In genomic region chr9:56825476-56826213, GRCm38 (mm10) we compare ENCODE assay signal across 7 mouse cellular contexts. TPM values are rescaled to one million over a fixed set of nuclear protein-coding genes. Genes with fewer than 3 reads are reported as not detected.
DNase-seq lines count a peak whose midpoint lies in the region; ATAC-seq and TF ChIP-seq lines count a peak whose summit lies in the region.

No protein-coding gene starts in this region.

- no peak overlapping the region for H3K9ac ChIP-seq in liver, embryonic 11.5 days (ENCODE audit: low read depth, low read length)
- H3K9ac ChIP-seq in liver, embryonic 12.5 days, result no peak overlapping the region
- peak overlapping the region; percentile 45 for H3K9ac ChIP-seq in embryonic facial prominence, embryonic 14.5 days (ENCODE audit: low read depth, low read length)
- 0 out of 2 replicates have a peak overlapping the region, but pooled peaks have one; percentile 8 for H3K9ac ChIP-seq in intestine, embryonic 14.5 days (ENCODE audit: low read length)
- H3K9ac ChIP-seq in neural tube, embryonic 14.5 days (replicated peaks; ENCODE audit: low read depth, low read length), result peak overlapping the region; percentile 11; the same call in 1 of the 2 replicates
- H3K9ac ChIP-seq in lung, postnatal 0 days (replicated peaks; ENCODE audit: low read depth), result no peak overlapping the region

- no peak for ATAC-seq in liver, embryonic 11.5 days (replicated peaks; ENCODE audit: low FRiP score)
- no peak for ATAC-seq in liver, embryonic 12.5 days
- peak; percentile 71 for ATAC-seq in embryonic facial prominence, embryonic 14.5 days (ENCODE audit: low read depth)
- ATAC-seq in intestine, embryonic 14.5 days (replicated peaks; ENCODE audit: low FRiP score, low TSS enrichment, low read depth), result 0 out of 2 replicates have a peak, but pooled peaks have one; percentile 27
- ATAC-seq in neural tube, embryonic 14.5 days (ENCODE audit: low read depth), result peak; percentile 75
- ATAC-seq in lung, postnatal 0 days, result no peak

- no peaks in the 10 kb centered on the region for H3K9me3 ChIP-seq in liver, embryonic 11.5 days (ENCODE audit: control insufficient read depth, low read length)
- H3K9me3 ChIP-seq in liver, embryonic 12.5 days (replicated peaks), result no peaks in the 10 kb centered on the region
- H3K9me3 ChIP-seq in embryonic facial prominence, embryonic 14.5 days (ENCODE audit: control insufficient read depth, low read length), result no peaks in the 10 kb centered on the region
- H3K9me3 ChIP-seq in intestine, embryonic 14.5 days (ENCODE audit: control insufficient read depth, low read length), result no peaks in the 10 kb centered on the region
- H3K9me3 ChIP-seq in neural tube, embryonic 14.5 days (ENCODE audit: control insufficient read depth, low read length), result no peaks in the 10 kb centered on the region
- H3K9me3 ChIP-seq in lung, postnatal 0 days (ENCODE audit: low read length), result no peaks in the 10 kb centered on the region

- no peaks in the 10 kb centered on the region for H3K4me1 ChIP-seq in liver, embryonic 11.5 days (replicated peaks; ENCODE audit: control insufficient read depth, insufficient read depth, low read length)
- no peaks in the 10 kb centered on the region for H3K4me1 ChIP-seq in liver, embryonic 12.5 days
- H3K4me1 ChIP-seq in embryonic facial prominence, embryonic 14.5 days (ENCODE audit: control insufficient read depth, insufficient read depth, low read length), result peaks cover 14% of the 10 kb centered on the region; the same call in 1 of the 2 replicates
- 0 out of 2 replicates have a peak, but pooled peaks cover 7% of the 10 kb centered on the region for H3K4me1 ChIP-seq in intestine, embryonic 14.5 days (replicated peaks; ENCODE audit: control insufficient read depth, insufficient read depth, low read length)
- peaks cover 18% of the 10 kb centered on the region for H3K4me1 ChIP-seq in neural tube, embryonic 14.5 days (ENCODE audit: control insufficient read depth, insufficient read depth, low read length)
- no peaks in the 10 kb centered on the region for H3K4me1 ChIP-seq in lung, postnatal 0 days (ENCODE audit: insufficient read depth, low read depth, low read length)

- no peak overlapping the region for H3K4me3 ChIP-seq in liver, embryonic 11.5 days (ENCODE audit: low read depth, low read length)
- H3K4me3 ChIP-seq in liver, embryonic 12.5 days, result no peak overlapping the region
- peak overlapping the region; percentile 25 for H3K4me3 ChIP-seq in embryonic facial prominence, embryonic 14.5 days (ENCODE audit: low read depth, low read length)
- no peak overlapping the region for H3K4me3 ChIP-seq in intestine, embryonic 14.5 days (ENCODE audit: low read depth, low read length)
- no peak overlapping the region for H3K4me3 ChIP-seq in neural tube, embryonic 14.5 days (ENCODE audit: low read depth, low read length)
- no peak overlapping the region for H3K4me3 ChIP-seq in lung, postnatal 0 days (ENCODE audit: low read depth, low read length)

- H3K4me2 ChIP-seq in liver, embryonic 11.5 days, result peak overlapping the region; percentile 13
- no peak overlapping the region; the same call in 1 of the 2 replicates for H3K4me2 ChIP-seq in liver, embryonic 12.5 days
- peak overlapping the region; percentile 49 for H3K4me2 ChIP-seq in embryonic facial prominence, embryonic 14.5 days (ENCODE audit: low read depth, low read length)
- peak overlapping the region; percentile 43 for H3K4me2 ChIP-seq in intestine, embryonic 14.5 days (ENCODE audit: low read length)
- peak overlapping the region; percentile 45 for H3K4me2 ChIP-seq in neural tube, embryonic 14.5 days (ENCODE audit: low read depth, low read length)
- H3K4me2 ChIP-seq in lung, postnatal 0 days (replicated peaks; ENCODE audit: low read depth, low read length), result no peak overlapping the region

- WGBS in liver, embryonic 11.5 days, result 18% methylated on average over 21 of the region's 21 CpGs
- WGBS in liver, embryonic 12.5 days (ENCODE audit: insufficient replicate concordance), result 15% methylated on average over 21 of the region's 21 CpGs
- 12% methylated on average over 21 of the region's 21 CpGs for WGBS in embryonic facial prominence, embryonic 14.5 days
- 12% methylated on average over 21 of the region's 21 CpGs for WGBS in intestine, embryonic 14.5 days
- WGBS in neural tube, embryonic 14.5 days, result 9% methylated on average over 21 of the region's 21 CpGs
- 18% methylated on average over 21 of the region's 21 CpGs for WGBS in lung, postnatal 0 days

- no peak for TF ChIP-seq CTCF in lung, postnatal 0 days (IDR thresholded peaks at IDR 0.05)

- TF ChIP-seq EP300 in lung, postnatal 0 days (IDR thresholded peaks at IDR 0.05), result no peak

- H3K36me3 ChIP-seq in liver, embryonic 11.5 days (ENCODE audit: control insufficient read depth, insufficient read depth, low read length), result no peaks in the 10 kb centered on the region
- no peaks in the 10 kb centered on the region for H3K36me3 ChIP-seq in liver, embryonic 12.5 days
- no peaks in the 10 kb centered on the region for H3K36me3 ChIP-seq in embryonic facial prominence, embryonic 14.5 days (ENCODE audit: control insufficient read depth, insufficient read depth, low read length)
- H3K36me3 ChIP-seq in intestine, embryonic 14.5 days (ENCODE audit: control insufficient read depth, insufficient read depth, low read length), result no peaks in the 10 kb centered on the region
- no peaks in the 10 kb centered on the region for H3K36me3 ChIP-seq in neural tube, embryonic 14.5 days (ENCODE audit: control insufficient read depth, insufficient read depth, low read length)
- H3K36me3 ChIP-seq in lung, postnatal 0 days (ENCODE audit: insufficient read depth, low read length), result no peaks in the 10 kb centered on the region

- H3K27me3 ChIP-seq in liver, embryonic 11.5 days (replicated peaks; ENCODE audit: control insufficient read depth, insufficient read depth, low read length), result peaks cover 19% of the 10 kb centered on the region
- H3K27me3 ChIP-seq in liver, embryonic 12.5 days (replicated peaks), result peaks cover 45% of the 10 kb centered on the region
- no peaks in the 10 kb centered on the region for H3K27me3 ChIP-seq in embryonic facial prominence, embryonic 14.5 days (replicated peaks; ENCODE audit: control insufficient read depth, insufficient read depth, low read length)
- H3K27me3 ChIP-seq in intestine, embryonic 14.5 days (replicated peaks; ENCODE audit: control insufficient read depth, insufficient read depth, low read length), result peaks cover 13% of the 10 kb centered on the region; the same call in 1 of the 2 replicates
- H3K27me3 ChIP-seq in neural tube, embryonic 14.5 days (ENCODE audit: control insufficient read depth, insufficient read depth, low read length), result no peaks in the 10 kb centered on the region
- H3K27me3 ChIP-seq in lung, postnatal 0 days (replicated peaks; ENCODE audit: insufficient read depth, low read length), result 0 out of 2 replicates have a peak, but pooled peaks cover 3% of the 10 kb centered on the region

- H3K27ac ChIP-seq in liver, embryonic 11.5 days (ENCODE audit: low read depth, low read length), result no peak overlapping the region
- no peak overlapping the region for H3K27ac ChIP-seq in liver, embryonic 12.5 days
- H3K27ac ChIP-seq in embryonic facial prominence, embryonic 14.5 days (replicated peaks; ENCODE audit: low read depth, low read length), result no peak overlapping the region
- no peak overlapping the region for H3K27ac ChIP-seq in intestine, embryonic 14.5 days (ENCODE audit: low read depth)
- peak overlapping the region; percentile 64; the same call in 1 of the 2 replicates for H3K27ac ChIP-seq in neural tube, embryonic 14.5 days (ENCODE audit: low read depth, low read length)
- H3K27ac ChIP-seq in lung, postnatal 0 days (ENCODE audit: low read length), result no peak overlapping the region

- no peak for DNase-seq in liver, embryonic 11.5 days (ENCODE audit: low spot score)
- DNase-seq in embryonic facial prominence, embryonic 14.5 days (ENCODE audit: low spot score), result peak; percentile 55
- DNase-seq in intestine, embryonic 14.5 days (ENCODE audit: low spot score), result no peak
- DNase-seq in lung, postnatal 0 days (ENCODE audit: low spot score), result no peak
- DNase-seq in spleen, postnatal 4 days (ENCODE audit: low spot score in 2 of 2), result no peak

RNA-seq across cellular contexts. Expression of gene Lingo1, which starts 29.4 kb away (rescaled TPM):
- polyA plus RNA-seq in liver, embryonic 11.5 days (2014; fragmentation: Nextera tagmentation; extraction: Ambion mirVana), result 2.0 and 2.6 TPM in 2 replicates
- polyA plus RNA-seq in liver, embryonic 12.5 days (2016; fragmentation: Nextera tagmentation; extraction: Ambion mirVana), result 0.75 and 1.2 TPM in 2 replicates
- 6.4 and 8.3 TPM in 2 replicates for polyA plus RNA-seq in embryonic facial prominence, embryonic 14.5 days (2014; fragmentation: Nextera tagmentation; extraction: Ambion mirVana)
- 1.9 and 2.6 TPM in 2 replicates for polyA plus RNA-seq in intestine, embryonic 14.5 days (2014; fragmentation: Nextera tagmentation; extraction: Ambion mirVana)
- 50.4 and 56.7 TPM in 2 replicates for polyA plus RNA-seq in neural tube, embryonic 14.5 days (2014; fragmentation: Nextera tagmentation; extraction: Ambion mirVana)
- polyA plus RNA-seq in lung, postnatal 0 days (2015; fragmentation: Nextera tagmentation; extraction: Ambion mirVana), result 1.3 TPM in 2 replicates

RNA-seq across cellular contexts. Expression of gene Odf3l1, which starts 38.8 kb away (rescaled TPM):
- polyA plus RNA-seq in liver, embryonic 11.5 days (2014; fragmentation: Nextera tagmentation; extraction: Ambion mirVana), result 0.17 TPM in 1 of 2 replicates, not detected in the other
- not detected in 2 replicates for polyA plus RNA-seq in liver, embryonic 12.5 days (2016; fragmentation: Nextera tagmentation; extraction: Ambion mirVana)
- 1.7 and 2.7 TPM in 2 replicates for polyA plus RNA-seq in embryonic facial prominence, embryonic 14.5 days (2014; fragmentation: Nextera tagmentation; extraction: Ambion mirVana)
- polyA plus RNA-seq in intestine, embryonic 14.5 days (2014; fragmentation: Nextera tagmentation; extraction: Ambion mirVana), result 1.6 and 1.8 TPM in 2 replicates
- 0.32 TPM in 1 of 2 replicates, not detected in the other for polyA plus RNA-seq in neural tube, embryonic 14.5 days (2014; fragmentation: Nextera tagmentation; extraction: Ambion mirVana)
- polyA plus RNA-seq in lung, postnatal 0 days (2015; fragmentation: Nextera tagmentation; extraction: Ambion mirVana), result 0.30 TPM in 1 of 2 replicates, not detected in the other

RNA-seq across cellular contexts. Expression of gene Cspg4, which starts 39.2 kb away (rescaled TPM):
- polyA plus RNA-seq in liver, embryonic 11.5 days (2014; fragmentation: Nextera tagmentation; extraction: Ambion mirVana), result 1.1 and 1.3 TPM in 2 replicates
- 0.62 and 0.63 TPM in 2 replicates for polyA plus RNA-seq in liver, embryonic 12.5 days (2016; fragmentation: Nextera tagmentation; extraction: Ambion mirVana)
- polyA plus RNA-seq in embryonic facial prominence, embryonic 14.5 days (2014; fragmentation: Nextera tagmentation; extraction: Ambion mirVana), result 34.8 and 35.1 TPM in 2 replicates
- 17.6 and 21.0 TPM in 2 replicates for polyA plus RNA-seq in intestine, embryonic 14.5 days (2014; fragmentation: Nextera tagmentation; extraction: Ambion mirVana)
- 6.1 and 6.7 TPM in 2 replicates for polyA plus RNA-seq in neural tube, embryonic 14.5 days (2014; fragmentation: Nextera tagmentation; extraction: Ambion mirVana)
- polyA plus RNA-seq in lung, postnatal 0 days (2015; fragmentation: Nextera tagmentation; extraction: Ambion mirVana), result 9.1 and 10.4 TPM in 2 replicates

Comparison
In these comparisons a context has a peak if more than half of its experiments do, and no peak if none do; other contexts are left out.
1. H3K4me2 ChIP-seq: peak in liver, embryonic 11.5 days (single experiment), embryonic facial prominence, embryonic 14.5 days (single experiment), intestine, embryonic 14.5 days (single experiment) and neural tube, embryonic 14.5 days (single experiment); none in liver, embryonic 12.5 days (single experiment) and lung, postnatal 0 days (single experiment).
2. ATAC-seq: peak in embryonic facial prominence, embryonic 14.5 days (single experiment), intestine, embryonic 14.5 days (single experiment) and neural tube, embryonic 14.5 days (single experiment); none in liver, embryonic 11.5 days (single experiment), liver, embryonic 12.5 days (single experiment) and lung, postnatal 0 days (single experiment).
3. H3K9ac ChIP-seq: peak in embryonic facial prominence, embryonic 14.5 days (single experiment), intestine, embryonic 14.5 days (single experiment) and neural tube, embryonic 14.5 days (single experiment); none in liver, embryonic 11.5 days (single experiment), liver, embryonic 12.5 days (single experiment) and lung, postnatal 0 days (single experiment).